Mouse (Mus musculus) thymus, adult 2 months (tissue): Measurements from ENCODE around the gene Fars2.

Experiments used
- CTCF ChIP-seq: fragments of 200-500 bp; IDR thresholded peaks from 2 replicates; pipeline ENCODE4 v1.5.1; 2012; ENCODE audit warnings: mild to moderate bottlenecking, control low read depth, low read length, moderate library complexity, borderline replicate concordance; ENCODE audit not compliant: control insufficient read depth, poor library complexity, insufficient read depth; ENCODE audit errors: extremely low read depth
- POLR2A ChIP-seq: fragments of 200-500 bp; IDR thresholded peaks from 2 replicates; pipeline ENCODE4 v1.6.1; 2012; ENCODE audit warnings: mild to moderate bottlenecking, low read length, control low read depth, moderate library complexity; ENCODE audit not compliant: control insufficient read depth, poor library complexity, insufficient read depth; ENCODE audit errors: extremely low read depth

GRCm38 (mm10) chr13:36386074-36386473, 268.9 kb downstream of the Fars2 start:
- TF ChIP-seq CTCF (no peak), POLR2A (no peak)
